Mouse (Mus musculus): ENCODE data around the gene Gm11562. TPM values are rescaled to one million over a fixed set of nuclear protein-coding genes. Genes with fewer than 3 reads are reported as not detected.

Gm11562 gene
- total and polyA plus RNA-seq, 3 experiments, result not detected

- TF ChIP-seq ZKSCAN1 (IDR thresholded peaks at IDR 0.05; ENCODE audit: low read depth, low read length), result no peak
- TF ChIP-seq GABPA (IDR thresholded peaks at IDR 0.05; ENCODE audit: low read depth, low read length), result no peak
- no peak for TF ChIP-seq MXI1 (IDR thresholded peaks at IDR 0.05; ENCODE audit: low read depth, low read length)
- TF ChIP-seq POLR2AphosphoS5 (IDR thresholded peaks at IDR 0.05; ENCODE audit: borderline replicate concordance, low read depth, low read length), result no peak
- no peak for TF ChIP-seq KAT2A (conservative IDR thresholded peaks at IDR 0.05; ENCODE audit: low read depth, low read length)
- TF ChIP-seq MAX (IDR thresholded peaks at IDR 0.05; ENCODE audit: low read length), result no peak
- TF ChIP-seq EP300 (IDR thresholded peaks at IDR 0.05; ENCODE audit: low read depth in 1 of 2, low read length in 2 of 2), result no peak
- no peak for TF ChIP-seq ELF1 (IDR thresholded peaks at IDR 0.05; ENCODE audit: low read depth, low read length)
- no peak for TF ChIP-seq MYB (IDR thresholded peaks at IDR 0.05; ENCODE audit: low read depth, low read length)
- TF ChIP-seq ZNF384 (IDR thresholded peaks at IDR 0.05; ENCODE audit: low read depth, low read length), result no peak
- no peak for TF ChIP-seq RAD21 (IDR thresholded peaks at IDR 0.05; ENCODE audit: low read depth, low read length)
- TF ChIP-seq MAZ (IDR thresholded peaks at IDR 0.05; ENCODE audit: low read depth, low read length), result no peak
- no peak for TF ChIP-seq MAFK (IDR thresholded peaks at IDR 0.05; ENCODE audit: borderline replicate concordance, low read depth, low read length)
- TF ChIP-seq E2F4 (IDR thresholded peaks at IDR 0.05; ENCODE audit: borderline replicate concordance, low read depth, low read length), result no peak
- Histone ChIP-seq H3K36me3 (ENCODE audit: control insufficient read depth in 1 of 2, insufficient read depth in 2 of 2, low read length in 2 of 2) (no peaks in the 10 kb centered on the region), H3K9ac (ENCODE audit: control insufficient read depth, low read depth, low read length, poor library complexity, severe bottlenecking) (no peak overlapping the region), H3K4me1 (ENCODE audit: control insufficient read depth in 1 of 2, insufficient read depth in 2 of 2, low read length in 2 of 2) (no peaks in the 10 kb centered on the region), H3K9me3 (replicated peaks; ENCODE audit: insufficient read depth, low read length) (no peaks in the 10 kb centered on the region; the same call in 1 of the 2 replicates), H3K27me3 (ENCODE audit: control insufficient read depth in 1 of 2, insufficient read depth in 2 of 2, low read length in 2 of 2) (no peaks in the 10 kb centered on the region), H3K79me2 (ENCODE audit: control insufficient read depth, insufficient read depth, low read length, poor library complexity) (no peaks in the 10 kb centered on the region), H3K4me3 (ENCODE audit: control insufficient read depth in 1 of 2, insufficient read depth in 1 of 2, low read depth in 2 of 2, low read length in 2 of 2) (no peak overlapping the region), H3K27ac (ENCODE audit: control insufficient read depth, low read depth, low read length) (no peak overlapping the region)
- no peak for DNase-seq (ENCODE audit: low read depth, low spot score)
Measured at GRCm38 (mm10) chr11:99640926-99641325, 20.7 kb upstream of the Gm11562 start.

- no peaks in the 10 kb centered on the region; the same call in 1 of the 2 replicates for H3K9me3 ChIP-seq (replicated peaks; ENCODE audit: insufficient read depth, low read length)
- no peaks in the 10 kb centered on the region for H3K36me3 ChIP-seq (ENCODE audit: control insufficient read depth in 1 of 2, insufficient read depth in 2 of 2, low read length in 2 of 2)
- H3K9ac ChIP-seq (ENCODE audit: control insufficient read depth, low read depth, low read length, poor library complexity, severe bottlenecking), result no peak overlapping the region
- H3K4me1 ChIP-seq (ENCODE audit: control insufficient read depth in 1 of 2, insufficient read depth in 2 of 2, low read length in 2 of 2), result no peaks in the 10 kb centered on the region
- no peak for TF ChIP-seq BHLHE40 (IDR thresholded peaks at IDR 0.05; ENCODE audit: borderline replicate concordance, low read depth, low read length)
- TF ChIP-seq HCFC1 (IDR thresholded peaks at IDR 0.05; ENCODE audit: low read depth, low read length), result no peak
- TF ChIP-seq TAL1 (IDR thresholded peaks at IDR 0.05; ENCODE audit: low read length), result no peak
- no peak for TF ChIP-seq NELFE (IDR thresholded peaks at IDR 0.05; ENCODE audit: low read depth, low read length)
- no peak for TF ChIP-seq GABPA (IDR thresholded peaks at IDR 0.05; ENCODE audit: low read depth, low read length)
- no peak for TF ChIP-seq EP300 (IDR thresholded peaks at IDR 0.05; ENCODE audit: low read depth in 1 of 2, low read length in 2 of 2)
- no peak for TF ChIP-seq ZKSCAN1 (IDR thresholded peaks at IDR 0.05; ENCODE audit: low read depth, low read length)
- TF ChIP-seq POLR2AphosphoS5 (IDR thresholded peaks at IDR 0.05; ENCODE audit: borderline replicate concordance, low read depth, low read length), result no peak
- no peak for TF ChIP-seq GATA1 (IDR thresholded peaks at IDR 0.05; ENCODE audit: low read depth, low read length)
- TF ChIP-seq ZNF384 (IDR thresholded peaks at IDR 0.05; ENCODE audit: low read depth, low read length), result no peak
- no peak for TF ChIP-seq MYB (IDR thresholded peaks at IDR 0.05; ENCODE audit: low read depth, low read length)
- no peak for TF ChIP-seq TBP (IDR thresholded peaks at IDR 0.05; ENCODE audit: low read depth, low read length)
- no peak for TF ChIP-seq ELF1 (IDR thresholded peaks at IDR 0.05; ENCODE audit: low read depth, low read length)
- no peak for TF ChIP-seq NRF1 (IDR thresholded peaks at IDR 0.05; ENCODE audit: insufficient read depth, low read depth, low read length, poor library complexity, severe bottlenecking)
- no peak for TF ChIP-seq POLR2A (IDR thresholded peaks at IDR 0.05; ENCODE audit: control insufficient read depth in 1 of 2, insufficient read depth in 1 of 2, low read depth in 1 of 2, low read length in 2 of 2, poor library complexity in 1 of 2)
- TF ChIP-seq RCOR1 (IDR thresholded peaks at IDR 0.05; ENCODE audit: low read depth, low read length), result no peak
- no peak overlapping the region for H3K4me3 ChIP-seq (ENCODE audit: control insufficient read depth in 1 of 2, insufficient read depth in 1 of 2, low read depth in 2 of 2, low read length in 2 of 2)
- no peak for DNase-seq (ENCODE audit: low read depth, low spot score)
- no peaks in the 10 kb centered on the region for H3K27me3 ChIP-seq (ENCODE audit: control insufficient read depth in 1 of 2, insufficient read depth in 2 of 2, low read length in 2 of 2)
- no peaks in the 10 kb centered on the region for H3K79me2 ChIP-seq (ENCODE audit: control insufficient read depth, insufficient read depth, low read length, poor library complexity)
- H3K27ac ChIP-seq (ENCODE audit: control insufficient read depth, low read depth, low read length), result no peak overlapping the region
Measured at GRCm38 (mm10) chr11:99637086-99637485, 16.9 kb upstream of the Gm11562 start.
